Mouse (Mus musculus): ENCODE measurements around the gene Sema4a. TPM values are rescaled to one million over a fixed set of nuclear protein-coding genes. Genes with fewer than 3 reads are reported as not detected.

Gene Sema4a
- polyA plus RNA-seq, 1 experiment from 2014 or later: 13.6 TPM

DNA sequence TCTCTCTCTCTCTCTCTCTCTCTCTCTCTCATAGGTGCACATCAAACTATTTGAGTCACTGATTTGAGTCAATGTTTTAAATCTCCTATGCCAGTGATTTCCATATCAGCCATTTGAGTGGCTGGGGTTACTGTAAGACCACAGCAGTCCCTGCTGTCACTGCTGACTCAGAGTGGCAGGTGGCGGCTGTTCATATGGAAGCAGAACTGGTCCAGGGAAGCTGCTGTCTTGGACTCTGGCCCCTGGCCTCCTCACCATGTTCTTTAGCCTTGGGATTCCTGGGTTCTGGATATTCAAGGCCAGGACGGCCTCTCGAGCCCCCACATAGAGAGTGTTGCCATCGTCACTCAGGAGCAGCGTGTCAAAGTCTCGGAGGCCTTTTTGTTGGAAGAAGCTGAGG is 8.3 kb downstream of the Sema4a start:
- no peaks in the 10 kb centered on the region for H3K9me3 ChIP-seq
- WGBS: 70% methylated on average over 6 of the region's 6 CpGs
- peaks cover 19% of the 10 kb centered on the region for H3K36me3 ChIP-seq
- 0 out of 2 replicates have a peak, but pooled peaks cover 3% of the 10 kb centered on the region for H3K27me3 ChIP-seq (replicated peaks)
- H3K4me1 ChIP-seq: peaks cover 12% of the 10 kb centered on the region
- H3K4me2 ChIP-seq (replicated peaks): no peak overlapping the region
- H3K9ac ChIP-seq: no peak overlapping the region
- H3K27ac ChIP-seq: no peak overlapping the region
- H3K4me3 ChIP-seq: no peak overlapping the region
- ATAC-seq (ENCODE audit: low FRiP score, low read depth): no peak

DNA sequence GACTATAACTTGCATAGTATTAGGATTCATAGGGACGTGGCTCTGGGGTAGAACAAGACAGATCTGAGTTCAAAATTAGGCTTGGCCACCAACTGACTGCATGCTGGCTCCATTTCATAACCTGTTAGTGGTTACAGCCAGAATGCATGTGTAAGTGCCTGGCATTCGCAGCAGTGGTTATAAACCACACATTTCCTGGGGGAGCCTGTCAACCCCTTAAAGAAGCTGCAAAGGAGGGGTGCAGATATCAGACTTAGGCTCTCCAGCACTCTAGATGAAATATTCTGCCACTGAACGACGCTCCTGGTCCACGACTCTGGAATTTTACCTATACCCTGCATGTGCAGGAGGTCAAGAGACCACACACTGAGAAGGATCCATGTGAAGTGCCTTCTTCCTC is 8.7 kb downstream of the Sema4a start:
- Histone ChIP-seq H3K9me3 (no peaks in the 10 kb centered on the region), H3K9ac (no peak overlapping the region), H3K4me3 (no peak overlapping the region), H3K27me3 (replicated peaks) (0 out of 2 replicates have a peak, but pooled peaks cover 3% of the 10 kb centered on the region), H3K27ac (no peak overlapping the region), H3K4me1 (peaks cover 10% of the 10 kb centered on the region), H3K4me2 (replicated peaks) (no peak overlapping the region), H3K36me3 (peaks cover 23% of the 10 kb centered on the region)
- no peak for ATAC-seq (ENCODE audit: low FRiP score, low read depth)
- whole genome bisulfite sequencing: 69% methylated on average over 5 of the region's 5 CpGs

DNA sequence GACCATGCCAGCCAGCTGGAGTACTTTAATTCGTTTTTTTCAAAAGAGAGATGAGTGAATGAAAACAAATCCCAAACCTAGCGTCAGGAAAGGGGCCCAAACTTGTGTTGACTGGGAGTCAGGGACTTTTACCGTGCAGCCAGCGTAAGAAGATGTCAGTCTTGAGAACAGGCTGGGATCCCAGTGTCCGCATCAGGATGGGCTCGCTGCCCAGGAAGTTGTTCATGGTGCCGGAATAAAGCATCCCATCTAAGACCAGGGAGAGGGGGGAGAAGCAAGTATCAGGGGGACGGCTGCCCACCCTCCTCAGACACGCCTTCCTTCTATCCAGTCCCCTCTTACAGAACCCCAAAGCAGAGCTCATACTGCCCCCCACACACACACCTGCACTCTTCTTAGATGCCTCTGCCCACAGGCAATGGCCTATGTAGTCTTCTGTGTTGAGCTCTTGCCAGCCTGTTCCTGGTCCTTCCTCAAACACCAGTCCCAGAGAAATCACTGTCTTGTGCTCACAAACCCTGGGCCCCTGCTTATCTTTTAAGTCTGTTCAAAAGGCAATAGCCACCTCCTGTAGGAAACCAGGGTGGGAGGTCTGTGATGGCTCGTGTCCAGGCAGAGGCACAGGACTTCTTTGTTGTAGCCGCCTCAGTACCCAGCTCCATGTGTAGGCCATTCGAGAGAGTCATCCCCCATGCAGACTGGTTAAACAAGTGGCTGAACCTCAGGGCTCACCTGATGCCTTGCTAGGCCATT is 10.4 kb downstream of the Sema4a start:
- H3K27me3 ChIP-seq (replicated peaks): 0 out of 2 replicates have a peak, but pooled peaks cover 3% of the 10 kb centered on the region
- no peak for ATAC-seq (ENCODE audit: low FRiP score, low read depth)
- H3K4me3 ChIP-seq: no peak overlapping the region
- no peak overlapping the region for H3K4me2 ChIP-seq (replicated peaks)
- H3K9ac ChIP-seq: no peak overlapping the region
- WGBS: 80% methylated on average over 12 of the region's 12 CpGs
- H3K9me3 ChIP-seq: no peaks in the 10 kb centered on the region
- no peak overlapping the region for H3K27ac ChIP-seq
- H3K36me3 ChIP-seq: peaks cover 25% of the 10 kb centered on the region
- peaks cover 5% of the 10 kb centered on the region for H3K4me1 ChIP-seq

DNA sequence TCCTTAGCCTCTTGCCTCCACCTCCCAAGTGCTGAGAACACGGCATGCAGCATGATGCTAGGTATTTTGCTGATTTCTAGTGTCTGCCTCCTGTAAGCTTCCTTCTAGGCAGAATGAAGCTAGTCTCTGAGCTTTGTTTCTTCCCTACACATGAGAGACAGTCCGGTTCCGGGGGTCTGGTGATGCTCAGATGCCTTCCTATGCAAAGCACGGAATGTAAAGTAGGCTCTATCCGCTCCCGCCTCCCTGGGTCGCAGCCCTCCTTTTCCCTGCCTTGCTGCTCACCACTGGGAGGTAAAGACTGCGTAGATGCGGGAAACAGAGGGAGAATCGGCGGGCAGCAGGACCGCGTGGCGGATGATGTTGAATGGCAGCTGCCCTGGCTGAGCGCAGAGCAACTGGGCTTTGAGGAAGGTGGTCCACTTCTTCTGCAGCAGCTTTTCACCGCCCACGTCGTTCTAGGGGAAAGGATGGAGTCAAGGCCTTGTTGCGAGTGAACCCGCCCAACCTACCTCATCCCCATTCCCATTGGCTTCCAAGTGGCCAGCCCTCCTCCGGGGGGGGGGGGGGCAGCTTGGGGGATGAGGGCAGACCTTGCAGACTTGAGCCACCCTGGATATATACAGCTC is 11.5 kb downstream of the Sema4a start:
- ATAC-seq (ENCODE audit: low FRiP score, low read depth): no peak

DNA sequence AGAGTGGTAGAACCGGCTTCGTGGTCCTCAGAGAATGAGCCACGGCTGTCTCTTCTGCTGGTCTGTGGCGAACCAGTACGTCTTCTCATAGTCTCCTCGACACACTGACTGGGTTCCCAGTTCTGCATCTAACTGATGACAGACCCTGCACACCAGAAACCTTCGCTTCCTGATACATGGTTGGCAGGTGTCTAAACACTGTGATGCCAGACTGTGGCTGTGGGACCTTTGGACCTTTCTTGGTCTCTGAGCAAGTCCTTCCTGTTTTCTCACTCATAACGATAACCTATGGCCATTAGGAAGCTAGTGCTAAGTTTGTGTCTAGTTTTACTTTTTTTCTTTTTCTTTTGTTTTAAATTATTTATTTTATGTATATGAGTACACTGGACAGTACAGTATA is 12.5 kb downstream of the Sema4a start:
- 91% methylated on average over 8 of the region's 8 CpGs for WGBS
- Histone ChIP-seq H3K4me1 (peaks cover 5% of the 10 kb centered on the region; the same call in 1 of the 2 replicates), H3K9me3 (no peaks in the 10 kb centered on the region), H3K36me3 (peaks cover 25% of the 10 kb centered on the region), H3K4me3 (no peak overlapping the region), H3K4me2 (replicated peaks) (no peak overlapping the region), H3K9ac (no peak overlapping the region), H3K27me3 (replicated peaks) (0 out of 2 replicates have a peak, but pooled peaks cover 1% of the 10 kb centered on the region), H3K27ac (no peak overlapping the region)
- ATAC-seq (ENCODE audit: low FRiP score, low read depth): no peak

More for the DNA sequence above, 11.5 kb downstream of the Sema4a start:
- no peak overlapping the region for H3K27ac ChIP-seq
- H3K9me3 ChIP-seq: no peaks in the 10 kb centered on the region
- H3K4me2 ChIP-seq (replicated peaks): peak overlapping the region; percentile 50
- H3K36me3 ChIP-seq: peaks cover 25% of the 10 kb centered on the region
- WGBS: 9% methylated on average over 21 of the region's 21 CpGs
- 0 out of 2 replicates have a peak, but pooled peaks cover 3% of the 10 kb centered on the region for H3K27me3 ChIP-seq (replicated peaks)
- H3K4me3 ChIP-seq: no peak overlapping the region
- peak overlapping the region; percentile 36; the same call in 1 of the 2 replicates for H3K9ac ChIP-seq
- peaks cover 5% of the 10 kb centered on the region for H3K4me1 ChIP-seq

DNA sequence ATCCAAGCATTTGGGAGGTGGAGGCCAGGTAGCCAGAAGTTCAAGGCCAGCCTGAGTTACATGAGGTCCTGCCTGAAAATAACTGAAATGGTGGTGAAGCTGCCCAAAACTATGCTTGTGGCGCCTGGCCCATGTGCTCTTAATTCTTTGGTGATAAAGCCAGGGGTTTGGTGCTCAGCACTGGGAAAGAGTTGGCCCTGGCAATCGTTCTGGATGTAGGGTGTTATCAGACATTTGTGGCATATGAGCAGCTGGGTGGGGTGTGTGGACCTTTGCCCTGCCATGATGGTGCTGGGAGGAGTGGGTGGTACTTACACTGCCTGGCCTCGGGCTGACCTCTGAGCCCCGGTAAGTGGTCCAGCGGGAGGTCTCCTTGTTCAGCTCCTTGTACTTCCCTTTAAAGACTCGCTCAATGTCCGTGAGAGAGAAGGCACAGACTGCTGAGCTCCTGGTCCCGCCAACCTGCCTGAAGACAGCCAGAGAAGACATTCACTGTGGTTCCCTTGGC is 13.3 kb downstream of the Sema4a start:
- H3K4me2 ChIP-seq (replicated peaks): no peak overlapping the region
- peaks cover 25% of the 10 kb centered on the region for H3K36me3 ChIP-seq
- H3K27ac ChIP-seq: no peak overlapping the region
- H3K4me3 ChIP-seq: no peak overlapping the region
- ATAC-seq (ENCODE audit: low FRiP score, low read depth): no peak
- H3K27me3 ChIP-seq (replicated peaks): no peaks in the 10 kb centered on the region
- H3K9me3 ChIP-seq: no peaks in the 10 kb centered on the region
- no peak overlapping the region for H3K9ac ChIP-seq
- 53% methylated on average over 8 of the region's 8 CpGs for WGBS
- peaks cover 5% of the 10 kb centered on the region; the same call in 1 of the 2 replicates for H3K4me1 ChIP-seq

DNA sequence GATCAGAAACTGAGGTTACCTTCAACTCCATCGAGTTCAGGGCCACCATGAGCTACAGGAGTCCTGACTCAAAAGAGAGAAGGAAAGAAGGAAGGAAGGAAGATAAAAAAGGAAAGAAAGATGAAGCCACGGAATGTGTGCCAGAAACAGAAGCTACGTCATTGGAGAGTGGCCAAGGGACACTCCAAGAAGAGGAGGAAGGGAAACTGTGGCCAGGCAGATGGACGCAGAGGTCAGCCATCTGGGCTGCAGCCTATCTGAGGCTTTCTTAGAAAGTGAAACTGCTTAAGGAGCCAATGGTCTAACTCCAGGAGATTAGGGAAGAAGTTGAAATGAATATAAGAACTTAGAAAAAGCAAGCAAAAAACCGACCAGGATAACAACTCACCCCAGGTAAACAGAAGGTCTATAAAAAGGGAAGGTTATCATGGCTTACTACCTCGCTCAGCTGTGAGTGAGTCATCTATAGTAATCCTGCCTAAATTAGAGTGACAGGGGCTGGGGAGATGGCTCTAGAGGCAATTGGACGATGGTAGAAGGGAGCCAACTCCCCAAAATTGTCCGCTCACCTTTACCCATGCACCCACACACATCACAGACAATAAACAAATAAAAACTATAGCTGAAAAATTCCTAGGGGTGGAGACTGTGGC is 14.4 kb downstream of the Sema4a start:
- no peak overlapping the region for H3K9ac ChIP-seq
- H3K4me1 ChIP-seq: peaks cover 5% of the 10 kb centered on the region; the same call in 1 of the 2 replicates
- 81% methylated on average over 8 of the region's 8 CpGs for WGBS
- no peak overlapping the region for H3K4me3 ChIP-seq
- H3K27ac ChIP-seq: no peak overlapping the region
- no peak overlapping the region for H3K4me2 ChIP-seq (replicated peaks)
- H3K9me3 ChIP-seq: no peaks in the 10 kb centered on the region
- no peak for ATAC-seq (ENCODE audit: low FRiP score, low read depth)
- no peaks in the 10 kb centered on the region for H3K27me3 ChIP-seq (replicated peaks)
- peaks cover 19% of the 10 kb centered on the region for H3K36me3 ChIP-seq

DNA sequence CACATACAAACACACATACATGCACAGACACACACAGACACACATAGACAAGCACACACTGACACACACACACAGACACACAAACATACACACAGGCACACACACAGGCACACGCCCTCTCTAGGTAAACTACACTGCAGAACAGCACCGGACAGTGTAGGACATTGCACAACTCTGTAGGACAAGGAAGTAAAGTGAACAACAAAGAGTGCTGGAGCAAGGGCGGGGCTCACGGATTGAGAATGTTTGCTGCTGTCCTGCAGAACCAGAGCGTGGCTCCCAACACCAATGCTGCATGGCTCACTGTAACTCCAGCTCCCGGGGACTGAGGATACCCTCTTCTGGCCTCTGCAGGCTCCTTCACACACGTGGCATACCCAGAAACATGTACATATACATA is 18.1 kb downstream of the Sema4a start:
- Histone ChIP-seq H3K9me3 (no peaks in the 10 kb centered on the region), H3K36me3 (peaks cover 14% of the 10 kb centered on the region), H3K9ac (no peak overlapping the region), H3K27me3 (replicated peaks) (0 out of 2 replicates have a peak, but pooled peaks cover 4% of the 10 kb centered on the region), H3K27ac (no peak overlapping the region), H3K4me2 (replicated peaks) (no peak overlapping the region), H3K4me1 (0 out of 2 replicates have a peak, but pooled peaks cover 7% of the 10 kb centered on the region), H3K4me3 (no peak overlapping the region)
- no peak for ATAC-seq (ENCODE audit: low FRiP score, low read depth)
- WGBS: 77% methylated on average over 7 of the region's 7 CpGs

DNA sequence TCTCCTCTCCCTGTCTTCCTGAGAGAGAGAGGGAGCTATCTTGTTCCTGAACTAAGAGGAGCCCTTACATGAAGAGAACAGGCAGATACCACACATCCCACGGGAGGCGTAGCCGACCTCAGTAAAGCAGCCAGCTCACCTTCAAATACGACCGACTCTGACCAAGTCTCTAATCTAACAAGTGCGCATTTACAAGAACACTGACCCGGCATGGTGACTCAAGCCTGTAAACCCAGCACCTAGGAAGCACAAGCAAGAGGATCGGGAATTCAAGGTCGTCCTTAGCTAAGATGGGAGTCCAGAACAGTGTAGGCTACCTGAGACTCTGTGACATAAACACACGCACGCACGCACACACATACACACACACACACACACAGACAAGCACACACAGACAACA is 18.5 kb downstream of the Sema4a start:
- H3K9ac ChIP-seq: no peak overlapping the region
- ATAC-seq (ENCODE audit: low FRiP score, low read depth): no peak
- WGBS: 81% methylated on average over 12 of the region's 12 CpGs

DNA sequence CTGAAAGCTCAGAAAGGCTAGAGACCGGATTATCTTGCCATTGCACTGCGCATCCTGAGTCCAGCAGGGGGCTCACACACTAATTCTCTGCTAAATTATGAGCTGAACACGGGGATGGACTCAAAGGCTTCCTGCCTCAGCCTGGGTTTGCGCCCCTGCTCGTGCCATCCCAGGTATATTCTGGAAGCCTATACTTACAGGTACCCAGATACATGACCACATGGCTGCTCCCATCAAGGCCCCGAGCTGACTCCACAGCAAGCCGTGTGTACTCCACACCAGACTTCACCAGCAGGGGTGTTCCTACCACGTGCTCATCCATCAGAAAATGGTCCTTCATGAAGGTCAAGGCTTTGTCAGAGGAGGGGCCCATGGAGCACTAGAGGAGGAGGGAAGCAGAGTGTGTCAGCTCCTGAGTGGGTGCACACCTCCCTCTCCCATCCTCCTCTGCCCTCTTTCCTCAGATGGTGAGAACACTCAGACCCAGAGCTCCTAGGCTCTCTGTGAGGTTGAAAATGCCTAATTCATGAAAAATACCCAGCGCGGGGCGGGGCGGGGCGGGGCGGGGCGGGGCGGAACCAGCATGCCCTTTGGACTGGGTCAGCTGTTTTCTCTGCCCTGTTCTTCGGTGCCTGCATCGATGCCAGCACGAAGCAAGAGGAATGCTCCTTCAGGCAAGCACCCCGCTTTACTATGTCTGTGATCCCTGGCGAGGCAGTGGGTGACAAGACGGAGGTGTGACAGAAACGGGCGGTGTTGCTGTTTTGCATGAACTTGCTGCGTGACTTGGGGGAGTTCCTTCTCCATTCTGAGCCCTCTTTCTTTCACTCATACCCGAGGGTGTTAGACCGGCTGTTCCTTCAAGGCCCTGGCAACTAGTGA is 20.2 kb downstream of the Sema4a start:
- Histone ChIP-seq H3K4me1 (peaks cover 18% of the 10 kb centered on the region), H3K4me2 (replicated peaks) (peak overlapping the region; percentile 42), H3K27me3 (replicated peaks) (0 out of 2 replicates have a peak, but pooled peaks cover 4% of the 10 kb centered on the region), H3K36me3 (peaks cover 15% of the 10 kb centered on the region), H3K9me3 (no peaks in the 10 kb centered on the region), H3K9ac (0 out of 2 replicates have a peak overlapping the region, but pooled peaks have one; percentile 10), H3K27ac (no peak overlapping the region), H3K4me3 (no peak overlapping the region)
- ATAC-seq (ENCODE audit: low FRiP score, low read depth): no peak
- WGBS: 20% methylated on average over 27 of the region's 27 CpGs

More for the DNA sequence above, 18.5 kb downstream of the Sema4a start:
- 0 out of 2 replicates have a peak, but pooled peaks cover 4% of the 10 kb centered on the region for H3K27me3 ChIP-seq (replicated peaks)
- no peak overlapping the region for H3K4me3 ChIP-seq
- H3K36me3 ChIP-seq: peaks cover 13% of the 10 kb centered on the region
- 0 out of 2 replicates have a peak, but pooled peaks cover 10% of the 10 kb centered on the region for H3K4me1 ChIP-seq
- H3K27ac ChIP-seq: no peak overlapping the region
- H3K4me2 ChIP-seq (replicated peaks): no peak overlapping the region
- no peaks in the 10 kb centered on the region for H3K9me3 ChIP-seq

DNA sequence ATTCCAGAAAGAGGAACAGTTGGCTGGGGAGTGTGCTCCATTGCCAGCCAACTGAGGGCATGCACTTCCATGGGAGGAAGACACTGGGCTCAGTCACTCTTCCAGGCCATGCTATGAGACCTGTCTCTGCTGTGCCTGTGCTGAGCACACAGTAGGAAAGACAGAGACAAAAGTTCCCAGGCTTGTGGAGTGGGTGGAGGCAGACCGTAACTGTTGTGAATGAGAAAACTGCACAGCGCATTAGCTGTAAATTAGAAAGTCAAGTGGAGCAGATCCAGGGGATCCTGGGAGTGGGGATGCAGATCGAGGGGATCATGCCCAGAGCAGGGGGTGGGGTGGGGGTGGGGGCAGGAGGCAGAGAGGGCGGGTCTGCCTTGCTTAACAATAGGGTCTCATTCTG is 21.4 kb downstream of the Sema4a start:
- Histone ChIP-seq H3K4me3 (no peak overlapping the region), H3K36me3 (peaks cover 21% of the 10 kb centered on the region), H3K27me3 (replicated peaks) (0 out of 2 replicates have a peak, but pooled peaks cover 4% of the 10 kb centered on the region), H3K4me1 (peaks cover 18% of the 10 kb centered on the region), H3K27ac (no peak overlapping the region), H3K4me2 (replicated peaks) (no peak overlapping the region), H3K9ac (no peak overlapping the region), H3K9me3 (no peaks in the 10 kb centered on the region)
- ATAC-seq (ENCODE audit: low FRiP score, low read depth): no peak
- 42% methylated on average over 4 of the region's 4 CpGs for WGBS
